Mouse (Mus musculus): Measurements from ENCODE around the gene Tceal1. TPM values are rescaled to one million over a fixed set of nuclear protein-coding genes. Genes with fewer than 3 reads are reported as not detected.

The Tceal1 gene
- polyA plus RNA-seq, 2 experiments: 0.37 to 0.96 TPM

DNA sequence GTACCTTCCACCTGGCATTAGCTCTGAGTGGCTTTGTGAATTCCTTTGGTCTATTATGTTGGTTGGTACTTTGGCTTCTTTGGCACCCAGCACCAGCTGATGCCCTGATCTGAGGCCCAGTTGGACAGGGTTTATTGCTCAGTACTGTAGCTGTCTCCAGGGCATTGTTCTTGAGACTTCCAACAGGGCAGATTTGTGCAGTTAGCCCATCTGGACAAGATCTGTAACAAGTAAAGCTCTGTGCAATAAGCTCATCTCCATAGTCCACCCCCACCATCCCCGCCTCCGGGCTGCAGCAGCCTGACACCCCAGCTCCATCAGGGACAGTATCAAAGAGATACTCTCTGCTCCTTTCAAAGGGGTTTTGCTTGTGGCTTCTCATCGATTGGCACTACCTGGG is 47.7 kb downstream of the Tceal1 start:
- Histone ChIP-seq H3K9ac (replicated peaks) (no peak overlapping the region), H3K4me1 (replicated peaks; ENCODE audit: control insufficient read depth in 2 of 2, insufficient read depth in 2 of 2, low read length in 1 of 2) (no peaks in the 10 kb centered on the region), H3K27me3 (ENCODE audit: control insufficient read depth, insufficient read depth, low read length) (no peaks in the 10 kb centered on the region), H3K9me3 (ENCODE audit: control insufficient read depth, low read length) (no peaks in the 10 kb centered on the region), H3K4me2 (ENCODE audit: low read depth) (no peak overlapping the region), H3K27ac (no peak overlapping the region), H3K36me3 (replicated peaks; ENCODE audit: control insufficient read depth, insufficient read depth, low read depth) (no peaks in the 10 kb centered on the region), H3K4me3 (ENCODE audit: insufficient read depth in 1 of 2, low read depth in 2 of 2, low read length in 2 of 2) (no peak overlapping the region)
- DNase-seq (ENCODE audit: low read depth in 3 of 3, low spot score in 3 of 3) (no peak), ATAC-seq (ENCODE audit: insufficient read depth) (no peak)
- WGBS (ENCODE audit: insufficient replicate concordance): 73% methylated on average over 3 of the region's 3 CpGs
- TF ChIP-seq EP300 (IDR thresholded peaks at IDR 0.05; ENCODE audit: low read depth) (no peak), CTCF (IDR thresholded peaks at IDR 0.05; ENCODE audit: low read depth) (no peak)

Other genes starting within 250 kb of the Tceal1 start
- gene Kir3dl1, start 190.0 kb upstream of the Tceal1 start, polyA plus RNA-seq (2012; rRNA removed): not detected in 2 replicates
- not detected in 2 replicates for gene Kir3dl1, start 190.0 kb upstream of the Tceal1 start, polyA plus RNA-seq (2014; fragmentation: Nextera tagmentation; extraction: Ambion mirVana)
- gene Kir3dl2, start 163.9 kb upstream of the Tceal1 start, polyA plus RNA-seq (2012; rRNA removed): not detected in 2 replicates
- not detected in 2 replicates for gene Kir3dl2, start 163.9 kb upstream of the Tceal1 start, polyA plus RNA-seq (2014; fragmentation: Nextera tagmentation; extraction: Ambion mirVana)
- 0.09 and 0.21 TPM in 2 replicates for gene Tceal3, start 117.1 kb upstream of the Tceal1 start, polyA plus RNA-seq (2012; rRNA removed)
- 0.11 TPM in 1 of 2 replicates, not detected in the other for gene Tceal3, start 117.1 kb upstream of the Tceal1 start, polyA plus RNA-seq (2014; fragmentation: Nextera tagmentation; extraction: Ambion mirVana)
- gene Morf4l2, start 35.7 kb downstream of the Tceal1 start, polyA plus RNA-seq (2012; rRNA removed): 73.8 and 111 TPM in 2 replicates
- gene Morf4l2, start 35.7 kb downstream of the Tceal1 start, polyA plus RNA-seq (2014; fragmentation: Nextera tagmentation; extraction: Ambion mirVana): 191 and 193 TPM in 2 replicates
- gene Glra4, start 72.2 kb downstream of the Tceal1 start, polyA plus RNA-seq (2012; rRNA removed): not detected in 2 replicates
- not detected in 2 replicates for gene Glra4, start 72.2 kb downstream of the Tceal1 start, polyA plus RNA-seq (2014; fragmentation: Nextera tagmentation; extraction: Ambion mirVana)
- 0.73 and 0.80 TPM in 2 replicates for gene Plp1, start 114.7 kb downstream of the Tceal1 start, polyA plus RNA-seq (2012; rRNA removed)
- gene Plp1, start 114.7 kb downstream of the Tceal1 start, polyA plus RNA-seq (2014; fragmentation: Nextera tagmentation; extraction: Ambion mirVana): 0.17 and 0.19 TPM in 2 replicates
- gene Rab9b, start 160.8 kb downstream of the Tceal1 start, polyA plus RNA-seq (2012; rRNA removed): 0.01 TPM in 1 of 2 replicates, not detected in the other
- not detected in 2 replicates for gene Rab9b, start 160.8 kb downstream of the Tceal1 start, polyA plus RNA-seq (2014; fragmentation: Nextera tagmentation; extraction: Ambion mirVana)
- gene H2bfm, start 219.3 kb downstream of the Tceal1 start, polyA plus RNA-seq (2012; rRNA removed): not detected in 2 replicates
- gene H2bfm, start 219.3 kb downstream of the Tceal1 start, polyA plus RNA-seq (2014; fragmentation: Nextera tagmentation; extraction: Ambion mirVana): not detected in 2 replicates